Mouse (Mus musculus) mature B cell (primary cell): ENCODE data around the gene Cog2.

Experiments
- in situ Hi-C: fragments of 300-500 bp; cut with MboI; formaldehyde crosslinking; loops from 2 replicates; pipeline ENCODE4 v1.14.3; 2019

The Cog2 gene

GRCm38 (mm10) chr8:124569593-124569992, 49.0 kb downstream of the Cog2 start, which contains the start of gene Agt:
Gene Agt (minus strand): TSS chr8:124569706.
- in situ Hi-C loops, result no loop called here

- in situ Hi-C loops, result no loop called here
These were observed 51.3 kb downstream of the Cog2 start for GRCm38 (mm10) chr8:124571732-124572429.

- in situ Hi-C loops, result no loop called here
These were observed 51.8 kb downstream of the Cog2 start for GRCm38 (mm10) chr8:124572430-124572775.

- in situ Hi-C loops, result no loop called here
These were observed 53.2 kb downstream of the Cog2 start for GRCm38 (mm10) chr8:124573552-124574340.

GRCm38 (mm10) chr8:124575811-124576210, 55.2 kb downstream of the Cog2 start, which contains the start of gene Capn9:
Gene Capn9 (plus strand): TSS chr8:124576111.
- in situ Hi-C loops, result no loop called here

GRCm38 (mm10) chr8:124576751-124577150, 56.2 kb downstream of the Cog2 start:
- in situ Hi-C loops, result no loop called here

- in situ Hi-C loops, result no loop called here
These were observed 65.3 kb downstream of the Cog2 start for GRCm38 (mm10) chr8:124585718-124586425.

GRCm38 (mm10) chr8:124586556-124586955, 66.0 kb downstream of the Cog2 start:
- in situ Hi-C loops, result no loop called here

- in situ Hi-C loops, result no loop called here
These were observed 68.8 kb downstream of the Cog2 start for GRCm38 (mm10) chr8:124589393-124589792.
